7 mouse cellular contexts compared by ENCODE assay signal in the genomic region with DNA sequence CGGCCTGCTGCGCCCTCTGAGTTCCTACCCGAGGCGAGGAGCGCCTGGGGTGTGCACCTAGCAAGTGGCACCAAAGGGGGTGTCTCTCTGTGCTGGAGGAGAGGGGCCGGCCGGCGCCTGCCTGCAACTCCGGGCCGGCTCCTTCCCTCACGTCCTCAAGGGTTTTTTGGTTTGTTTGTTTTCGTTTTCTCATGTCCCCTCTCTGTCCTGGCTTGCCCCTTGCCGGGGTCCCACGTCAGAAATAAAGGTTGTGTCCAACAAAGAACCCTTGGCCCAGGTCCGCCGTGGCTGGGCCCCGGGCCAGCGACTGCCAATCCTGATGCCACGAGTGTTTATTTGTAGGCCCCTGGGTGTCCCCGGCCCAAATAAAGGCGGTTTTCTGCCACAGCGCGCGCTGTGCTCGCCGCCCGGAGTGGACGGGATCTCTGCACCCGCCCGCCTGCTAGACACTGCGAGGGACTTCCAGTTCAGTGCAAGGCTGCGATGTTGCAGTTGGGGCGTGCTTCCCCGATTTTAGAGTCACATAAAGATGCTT. TPM values are rescaled to one million over a fixed set of nuclear protein-coding genes. Genes with fewer than 3 reads are reported as not detected.
A peak's percentile ranks its signal among the peaks of the same experiment; 100 is the strongest.
DNase-seq lines count a peak whose midpoint lies in the region; ATAC-seq and TF ChIP-seq lines count a peak whose summit lies in the region.

No protein-coding gene starts in this region.

- H3K27me3 ChIP-seq in kidney, postnatal 0 days (ENCODE audit: insufficient read depth, low read length), result no peaks in the 10 kb centered on the region

- H3K9ac ChIP-seq in kidney, postnatal 0 days (ENCODE audit: low read depth, low read length), result peak overlapping the region; percentile 90

- peak overlapping the region; percentile 86 for H3K4me3 ChIP-seq in kidney, postnatal 0 days (replicated peaks; ENCODE audit: low read depth, low read length)

- WGBS in kidney, postnatal 0 days, result under 1% methylated on average over 34 of the region's 34 CpGs

- H3K36me3 ChIP-seq in kidney, postnatal 0 days (ENCODE audit: insufficient read depth, low read length), result no peaks in the 10 kb centered on the region

- peaks cover 19% of the 10 kb centered on the region; the same call in 1 of the 2 replicates for H3K4me1 ChIP-seq in kidney, postnatal 0 days (replicated peaks; ENCODE audit: insufficient read depth, low read length)

- ATAC-seq in kidney, postnatal 0 days (replicated peaks; ENCODE audit: low FRiP score, low read depth), result peak; percentile 79

- H3K4me2 ChIP-seq in kidney, postnatal 0 days (ENCODE audit: low read length), result peak overlapping the region; percentile 79

- H3K27ac ChIP-seq in kidney, postnatal 0 days, result peak overlapping the region; percentile 94

- TF ChIP-seq CTCF in kidney, postnatal 0 days (IDR thresholded peaks at IDR 0.05; ENCODE audit: low read depth), result no peak

- no peaks in the 10 kb centered on the region for H3K9me3 ChIP-seq in kidney, postnatal 0 days (replicated peaks; ENCODE audit: low read length)

- peak; percentile 41 for DNase-seq in urinary bladder, postnatal 14 days (ENCODE audit: low spot score)
- no peak for DNase-seq in urinary bladder, adult 2 months (ENCODE audit: low spot score)
- DNase-seq in cerebellum, postnatal 14 days, result peak; percentile 82 to 83
- DNase-seq in gastrocnemius, postnatal 10 days, result peak; percentile 64
- DNase-seq in kidney, postnatal 0 days (ENCODE audit: low spot score), result peak; percentile 49
- peak; percentile 57 for DNase-seq in lung, postnatal 25 days (ENCODE audit: low spot score)
- peak; percentile 44 to 78 for DNase-seq in spleen, postnatal 4 days (ENCODE audit: low spot score in 2 of 2)

RNA-seq across cellular contexts. Expression of gene Tmem94, which starts 0.4 kb away (rescaled TPM):
- polyA plus RNA-seq in urinary bladder, adult 2 months (2012; rRNA removed), result 20.8 and 25.9 TPM in 2 replicates
- total RNA-seq in gastrocnemius, postnatal 10 days (2021), result 10 to 100 TPM; 55.6 to 60.0 TPM
- 19.6 TPM in 2 replicates for polyA plus RNA-seq in kidney, postnatal 0 days (2015; fragmentation: Nextera tagmentation; extraction: Ambion mirVana)

RNA-seq across cellular contexts. Expression of gene Caskin2, which starts 47.8 kb away (rescaled TPM):
- polyA plus RNA-seq in urinary bladder, adult 2 months (2012; rRNA removed), result 20.6 and 25.2 TPM in 2 replicates
- 10 to 100 TPM; 16.8 to 22.7 TPM for total RNA-seq in gastrocnemius, postnatal 10 days (2021)
- 14.2 and 14.4 TPM in 2 replicates for polyA plus RNA-seq in kidney, postnatal 0 days (2015; fragmentation: Nextera tagmentation; extraction: Ambion mirVana)

RNA-seq across cellular contexts. Expression of gene Tsen54, which starts 48.9 kb away (rescaled TPM):
- polyA plus RNA-seq in urinary bladder, adult 2 months (2012; rRNA removed), result 18.7 and 21.4 TPM in 2 replicates
- 10 to 100 TPM; 10.3 to 11.1 TPM for total RNA-seq in gastrocnemius, postnatal 10 days (2021)
- 34.7 and 36.2 TPM in 2 replicates for polyA plus RNA-seq in kidney, postnatal 0 days (2015; fragmentation: Nextera tagmentation; extraction: Ambion mirVana)

RNA-seq across cellular contexts. Expression of gene Grb2, which starts 57.3 kb away (rescaled TPM):
- 57.2 and 62.8 TPM in 2 replicates for polyA plus RNA-seq in urinary bladder, adult 2 months (2012; rRNA removed)
- 10 to 100 TPM; 93.7 to 95.9 TPM for total RNA-seq in gastrocnemius, postnatal 10 days (2021)
- 69.9 and 72.8 TPM in 2 replicates for polyA plus RNA-seq in kidney, postnatal 0 days (2015; fragmentation: Nextera tagmentation; extraction: Ambion mirVana)

RNA-seq across cellular contexts. Expression of gene Llgl2, which starts 58.2 kb away (rescaled TPM):
- 42.4 and 54.0 TPM in 2 replicates for polyA plus RNA-seq in urinary bladder, adult 2 months (2012; rRNA removed)
- 10 to 100 TPM; 16.5 to 17.4 TPM for total RNA-seq in gastrocnemius, postnatal 10 days (2021)
- polyA plus RNA-seq in kidney, postnatal 0 days (2015; fragmentation: Nextera tagmentation; extraction: Ambion mirVana), result 54.5 and 61.2 TPM in 2 replicates
